Mouse (Mus musculus): ENCODE measurements around the gene Ehbp1. TPM values are rescaled to one million over a fixed set of nuclear protein-coding genes. Genes with fewer than 3 reads are reported as not detected.

The Ehbp1 gene
- total RNA-seq, 2 experiments from 2014 or later: 13.5 to 15.7 TPM

DNA sequence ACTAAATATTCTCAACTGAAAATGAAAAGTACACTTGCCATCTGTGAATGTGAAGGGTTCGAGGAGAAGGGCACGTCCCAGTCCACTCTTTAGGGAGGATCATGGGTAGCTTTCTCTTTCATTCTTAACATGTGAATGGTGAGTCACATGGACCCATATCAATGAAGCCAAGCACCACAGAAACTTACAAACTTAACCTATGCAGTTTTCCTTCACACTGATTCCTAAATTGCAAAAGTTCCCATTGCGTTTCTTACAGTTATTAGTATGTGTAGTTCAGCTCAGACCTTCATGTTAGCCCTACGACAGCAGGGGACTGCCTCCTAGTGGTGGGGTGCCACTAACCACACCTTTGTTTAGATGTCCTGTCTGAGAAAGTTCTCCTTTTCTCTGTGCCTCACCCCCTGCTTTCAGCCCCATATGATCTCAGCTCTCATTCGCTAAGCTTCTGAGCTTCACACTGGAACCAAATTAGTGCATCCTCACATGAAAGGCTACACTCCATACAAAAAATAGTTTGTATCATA, 368.0 kb downstream of the Ehbp1 start:
- no peak for DNase-seq (ENCODE audit: low spot score)

DNA sequence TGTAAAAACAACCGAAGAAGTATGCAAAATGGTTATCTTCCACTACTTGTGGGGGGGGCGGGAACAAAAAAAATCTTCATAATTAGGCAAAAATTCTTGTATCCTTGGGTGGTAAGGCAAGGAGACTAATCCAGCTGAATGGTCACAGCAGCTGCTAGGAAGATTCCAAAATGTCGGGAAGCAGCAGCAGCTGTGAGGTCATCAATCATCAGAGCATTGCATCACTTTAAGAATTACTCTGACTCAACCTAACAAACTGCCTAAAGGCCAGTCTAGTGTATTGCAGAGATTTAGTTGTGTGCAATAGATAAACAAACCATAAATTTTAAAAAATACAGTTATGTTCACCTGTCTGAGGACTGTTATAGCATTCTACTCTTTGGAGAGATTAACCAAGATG, 368.5 kb downstream of the Ehbp1 start:
- DNase-seq (ENCODE audit: low spot score): no peak

DNA sequence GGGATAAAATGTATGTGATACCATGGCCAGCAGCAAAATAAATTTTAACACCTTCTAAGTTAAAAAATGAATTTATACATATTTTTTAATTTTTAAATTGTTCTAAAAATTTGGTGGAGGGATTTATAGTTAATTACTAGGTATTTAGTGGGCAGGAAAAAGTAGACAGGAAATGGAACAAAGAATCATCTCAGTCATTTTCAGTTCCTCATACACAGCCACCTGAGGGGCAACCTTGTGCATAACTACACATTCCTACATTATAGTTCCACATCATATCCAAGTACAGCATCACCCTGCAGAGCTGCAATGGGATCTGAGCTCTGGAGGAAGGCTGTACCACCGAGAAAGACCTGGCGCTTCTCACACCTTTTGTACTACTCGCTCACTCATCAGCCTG, 373.2 kb downstream of the Ehbp1 start:
- DNase-seq (ENCODE audit: low spot score): no peak

Other genes starting within 250 kb of the Ehbp1 start
- gene Tmem17, start 169.8 kb upstream of the Ehbp1 start, total RNA-seq (2021): 1 to 10 TPM; 1.9 to 2.0 TPM

Data from gastrocnemius, adult 18-20 months (tissue).